Mouse (Mus musculus): Measurements from ENCODE around the gene Zfp672.

GRCm38 (mm10) chr11:58353709-58354108 lies 23.6 kb upstream of the Zfp672 start:
- no peak for TF ChIP-seq POLR2A (IDR thresholded peaks at IDR 0.05; ENCODE audit: extremely low read depth, insufficient read depth, low read length)
- TF ChIP-seq CTCF (IDR thresholded peaks at IDR 0.05; ENCODE audit: low read depth, low read length): no peak

All from liver, adult 2 months (tissue).